Mouse (Mus musculus) NIH3T3 (cell line): ENCODE results near the gene Cisd3.

Source experiments
- DNase-seq: peaks from one replicate; pipeline ENCODE4 v3.0.0-alpha.2; 2012; ENCODE audit warnings: low read depth

Gene Cisd3

GRCm38 (mm10) chr11:97662893-97663527 lies 22.6 kb upstream of the Cisd3 start, which contains the start of gene Mllt6:
TSS of gene Mllt6 (plus strand) at chr11:97663414.
- peak; percentile 93 for DNase-seq

GRCm38 (mm10) chr11:97663528-97664338 lies 21.9 kb upstream of the Cisd3 start:
- DNase-seq = peak; percentile 38

GRCm38 (mm10) chr11:97664339-97664665 lies 21.3 kb upstream of the Cisd3 start:
- peak; percentile 28 for DNase-seq

GRCm38 (mm10) chr11:97664771-97665240 lies 20.8 kb upstream of the Cisd3 start:
- DNase-seq = peak; percentile 47

- DNase-seq = no peak
These were observed 20.2 kb upstream of the Cisd3 start for GRCm38 (mm10) chr11:97665431-97665830.

- DNase-seq = peak; percentile 14
These were observed 19.4 kb upstream of the Cisd3 start for GRCm38 (mm10) chr11:97666221-97666620.

GRCm38 (mm10) chr11:97666794-97667193 lies 18.8 kb upstream of the Cisd3 start:
- no peak for DNase-seq

GRCm38 (mm10) chr11:97668160-97668559 lies 17.5 kb upstream of the Cisd3 start:
- no peak for DNase-seq

- DNase-seq = no peak
These were observed 16.4 kb upstream of the Cisd3 start for GRCm38 (mm10) chr11:97669268-97669667.

- DNase-seq = no peak
These were observed 15.8 kb upstream of the Cisd3 start for GRCm38 (mm10) chr11:97669829-97670228.

GRCm38 (mm10) chr11:97670234-97671176 lies 15.1 kb upstream of the Cisd3 start:
- DNase-seq = no peak

GRCm38 (mm10) chr11:97671177-97671527 lies 14.5 kb upstream of the Cisd3 start:
- DNase-seq = no peak

- no peak for DNase-seq
These were observed 12.5 kb upstream of the Cisd3 start for GRCm38 (mm10) chr11:97673148-97673547.

GRCm38 (mm10) chr11:97676050-97676754 lies 9.4 kb upstream of the Cisd3 start:
- no peak for DNase-seq

- DNase-seq = no peak
These were observed 8.2 kb upstream of the Cisd3 start for GRCm38 (mm10) chr11:97677381-97677780.

- no peak for DNase-seq
These were observed 7.8 kb upstream of the Cisd3 start for GRCm38 (mm10) chr11:97677842-97678241.

- DNase-seq = no peak
These were observed 7.3 kb upstream of the Cisd3 start for GRCm38 (mm10) chr11:97678301-97678700.

GRCm38 (mm10) chr11:97680430-97680829 lies 5.2 kb upstream of the Cisd3 start:
- no peak for DNase-seq

GRCm38 (mm10) chr11:97682504-97683055 lies 3.0 kb upstream of the Cisd3 start:
- no peak for DNase-seq

- no peak for DNase-seq
These were observed 1.5 kb upstream of the Cisd3 start for GRCm38 (mm10) chr11:97684063-97684680.

GRCm38 (mm10) chr11:97684766-97685165 lies 860 bp upstream of the Cisd3 start:
- DNase-seq = no peak
